Mouse (Mus musculus) layer of hippocampus, adult 9-10 months (tissue): ENCODE measurements around the gene Kndc1.

Experiments used
- DNase-seq: peaks from one replicate; pipeline ENCODE4 v3.0.0; 2022; ENCODE audit warnings: low spot score

The Kndc1 gene

GRCm38 (mm10) chr7:139905661-139906060 is 11.2 kb downstream of the Kndc1 start:
- no peak for DNase-seq

- DNase-seq = no peak
Measured at GRCm38 (mm10) chr7:139908176-139908575, 13.7 kb downstream of the Kndc1 start.

- no peak for DNase-seq
Measured at GRCm38 (mm10) chr7:139909469-139909868, 15.0 kb downstream of the Kndc1 start.

- no peak for DNase-seq
Measured at GRCm38 (mm10) chr7:139910204-139910835, 15.8 kb downstream of the Kndc1 start.

GRCm38 (mm10) chr7:139914141-139915047 is 19.9 kb downstream of the Kndc1 start:
- DNase-seq = no peak

GRCm38 (mm10) chr7:139915646-139916257 is 21.3 kb downstream of the Kndc1 start:
- DNase-seq = no peak

- no peak for DNase-seq
Measured at GRCm38 (mm10) chr7:139916345-139916744, 21.8 kb downstream of the Kndc1 start.

- DNase-seq = no peak
Measured at GRCm38 (mm10) chr7:139918262-139918661, 23.8 kb downstream of the Kndc1 start.

- no peak for DNase-seq
Measured at GRCm38 (mm10) chr7:139930732-139931131, 36.2 kb downstream of the Kndc1 start.

- no peak for DNase-seq
Measured at GRCm38 (mm10) chr7:139936705-139937104, 42.2 kb downstream of the Kndc1 start.

- DNase-seq = no peak
Measured at GRCm38 (mm10) chr7:139937138-139937537, 42.6 kb downstream of the Kndc1 start.

- no peak for DNase-seq
Measured at GRCm38 (mm10) chr7:139937810-139938209, 43.3 kb downstream of the Kndc1 start.

- no peak for DNase-seq
Measured at GRCm38 (mm10) chr7:139940476-139941209, 46.1 kb downstream of the Kndc1 start.

GRCm38 (mm10) chr7:139943674-139944281 is 49.3 kb downstream of the Kndc1 start, which contains the start of gene Utf1:
Gene Utf1 (plus strand): TSS chr7:139943789.
- DNase-seq = no peak

- no peak for DNase-seq
Measured at GRCm38 (mm10) chr7:139944291-139945240, 50.1 kb downstream of the Kndc1 start.

- no peak for DNase-seq
Measured at GRCm38 (mm10) chr7:139945516-139945915, 51.0 kb downstream of the Kndc1 start.

GRCm38 (mm10) chr7:139946032-139946431 is 51.5 kb downstream of the Kndc1 start:
- DNase-seq = no peak

GRCm38 (mm10) chr7:139949893-139950282 is 55.4 kb downstream of the Kndc1 start:
- no peak for DNase-seq

GRCm38 (mm10) chr7:139950283-139950971 is 55.9 kb downstream of the Kndc1 start:
- DNase-seq = no peak

- DNase-seq = no peak
Measured at GRCm38 (mm10) chr7:139951079-139951478, 56.6 kb downstream of the Kndc1 start.
